Mouse (Mus musculus): ENCODE results near the gene Grap. TPM values are rescaled to one million over a fixed set of nuclear protein-coding genes. Genes with fewer than 3 reads are reported as not detected.
A peak's percentile ranks its signal among the peaks of the same experiment; 100 is the strongest.

The Grap gene
- total RNA-seq, 2 experiments from 2014 or later: 1.4 to 9.2 TPM

DNA sequence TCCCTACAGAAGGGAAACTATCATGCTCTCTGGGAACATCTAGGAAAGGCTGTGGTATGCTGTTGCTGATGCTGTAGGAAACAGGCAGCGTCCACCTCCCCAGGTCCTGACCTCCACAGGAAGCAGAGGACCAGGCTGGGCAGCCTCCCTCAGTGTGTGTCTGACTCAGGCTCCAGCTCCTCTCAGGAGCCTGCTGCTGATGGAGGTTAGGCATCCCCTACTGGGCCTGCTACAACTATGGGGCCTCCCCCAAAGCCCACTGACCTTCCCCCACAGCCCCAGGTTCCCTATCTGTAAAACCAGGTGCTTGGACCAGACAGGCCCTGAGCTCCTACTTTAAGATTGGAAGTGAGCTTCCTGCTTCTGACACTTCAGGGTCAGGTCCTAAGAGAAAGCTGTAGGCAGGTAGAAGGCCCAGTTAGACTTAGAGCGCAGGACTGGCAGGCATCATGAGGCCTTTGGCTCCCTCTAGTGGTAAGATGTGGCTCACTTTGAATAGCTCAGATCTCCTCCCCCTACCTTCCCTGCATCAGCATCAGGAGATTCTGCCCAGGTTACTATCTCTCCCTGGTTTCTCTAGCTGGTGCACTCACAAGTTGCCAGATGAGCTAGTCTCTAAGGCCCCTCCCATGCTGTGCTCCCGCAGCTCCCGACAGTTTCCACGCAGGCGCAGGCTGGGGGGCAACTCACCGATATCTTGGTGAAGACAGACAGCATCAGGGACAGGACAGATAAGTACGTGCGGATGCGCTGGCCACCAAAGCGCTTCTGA is 61.5 kb downstream of the Grap start:
- peak; percentile 76 for ATAC-seq (replicated peaks; ENCODE audit: low FRiP score, poor library complexity, severe bottlenecking)

DNA sequence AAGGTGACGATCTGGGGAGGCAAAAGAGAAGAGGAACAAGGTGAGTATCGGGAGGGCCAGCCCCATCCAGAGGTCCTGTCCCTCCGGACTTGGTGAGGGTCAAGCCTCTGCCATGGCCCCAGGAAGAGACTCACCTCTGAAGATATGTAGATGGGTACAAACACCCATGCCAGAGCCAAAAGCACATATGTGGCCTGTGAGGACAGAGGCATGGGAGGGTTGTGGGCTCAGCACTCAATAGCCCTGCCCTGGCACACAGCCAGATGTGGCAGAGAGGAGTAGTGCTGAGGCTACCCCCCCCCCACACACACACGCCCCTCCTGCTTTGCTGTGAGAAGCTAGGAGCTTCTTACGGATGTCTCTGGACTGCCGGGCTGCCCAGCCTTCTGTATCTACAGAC is 62.1 kb downstream of the Grap start:
- ATAC-seq (replicated peaks; ENCODE audit: low FRiP score, poor library complexity, severe bottlenecking): no peak

DNA sequence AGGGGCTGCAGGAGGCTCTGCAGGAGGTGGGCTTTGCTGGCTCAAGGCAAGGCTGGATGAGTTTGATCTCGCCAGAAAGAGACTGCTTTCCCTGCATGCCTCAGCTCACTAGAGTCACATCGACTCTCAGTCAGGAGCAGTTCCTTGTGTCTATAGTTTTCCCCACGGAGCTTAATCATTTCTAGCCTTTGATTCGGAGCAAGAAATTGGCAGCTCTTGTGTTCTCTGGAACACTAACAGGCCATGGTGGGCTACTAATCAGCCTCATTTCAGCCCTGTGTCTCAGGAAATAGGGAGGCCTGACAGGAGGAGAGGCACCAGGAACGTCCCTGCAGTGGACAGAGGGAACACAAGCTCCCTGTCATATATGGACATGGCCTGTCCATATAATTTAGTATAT is 64.9 kb downstream of the Grap start:
- no peak for ATAC-seq (replicated peaks; ENCODE audit: low FRiP score, poor library complexity, severe bottlenecking)

DNA sequence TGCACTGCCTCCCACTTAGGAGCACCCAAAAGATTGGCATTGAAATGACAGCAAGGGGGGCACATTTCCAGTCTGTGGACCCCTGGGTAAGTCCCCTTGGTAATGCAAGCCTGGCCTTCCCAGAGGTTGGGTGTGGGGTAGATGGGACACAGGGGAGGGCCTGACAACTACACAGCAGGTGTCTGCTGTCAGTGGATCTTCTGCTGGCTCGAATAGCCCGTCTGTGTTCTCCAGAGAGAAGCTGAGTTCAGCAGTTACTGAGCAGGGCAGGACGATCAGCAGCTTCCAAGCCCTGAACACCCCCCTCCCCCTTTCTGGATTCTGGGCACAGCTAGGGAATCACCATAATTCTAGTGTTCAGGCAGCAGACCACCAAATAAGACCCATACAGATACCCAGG is 66.3 kb downstream of the Grap start:
- no peak for ATAC-seq (replicated peaks; ENCODE audit: low FRiP score, poor library complexity, severe bottlenecking)

DNA sequence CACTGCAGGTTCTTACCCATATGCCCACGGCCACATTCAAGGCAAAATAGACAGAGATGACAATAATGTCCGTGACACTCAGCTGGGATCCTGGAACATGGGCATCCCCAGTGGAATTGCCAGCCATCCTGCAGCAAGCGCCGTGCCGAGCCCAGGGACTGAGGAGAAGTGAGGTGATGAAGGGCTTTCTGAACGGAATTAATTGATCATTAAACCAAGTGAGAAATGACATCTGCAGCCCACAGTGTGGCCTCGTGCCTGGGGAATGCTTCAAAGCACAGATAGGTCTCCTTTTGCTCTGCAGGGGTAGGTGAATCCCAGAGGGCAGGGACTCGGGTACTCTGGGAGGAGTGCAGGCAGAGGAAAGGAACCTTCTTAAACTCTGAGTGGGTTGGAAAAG is 66.8 kb downstream of the Grap start:
- ATAC-seq (replicated peaks; ENCODE audit: low FRiP score, poor library complexity, severe bottlenecking): no peak

DNA sequence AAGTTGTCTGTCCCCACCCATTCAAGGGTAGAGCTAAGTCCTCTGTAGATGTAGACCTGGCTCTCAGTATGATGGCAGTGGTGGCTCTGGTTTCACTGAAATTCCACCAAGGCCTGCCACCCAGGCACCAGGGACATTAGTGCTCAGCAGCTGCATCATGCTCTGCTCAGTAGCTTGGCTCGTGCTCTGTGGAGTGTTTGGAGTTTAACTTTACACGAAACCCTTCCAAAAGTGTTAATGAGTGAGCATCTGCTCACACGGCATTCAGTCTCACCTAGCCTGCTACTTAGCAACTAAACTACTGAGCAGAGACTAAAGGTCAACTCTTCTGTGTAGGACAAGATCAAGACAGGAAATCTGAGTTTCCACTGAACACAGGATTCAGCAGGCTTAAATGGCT is 67.6 kb downstream of the Grap start, which contains the start of gene Slc5a10:
Gene Slc5a10 (minus strand): TSS at position 191 of the 400 bp plus-strand sequence.
- ATAC-seq (replicated peaks; ENCODE audit: low FRiP score, poor library complexity, severe bottlenecking): no peak

DNA sequence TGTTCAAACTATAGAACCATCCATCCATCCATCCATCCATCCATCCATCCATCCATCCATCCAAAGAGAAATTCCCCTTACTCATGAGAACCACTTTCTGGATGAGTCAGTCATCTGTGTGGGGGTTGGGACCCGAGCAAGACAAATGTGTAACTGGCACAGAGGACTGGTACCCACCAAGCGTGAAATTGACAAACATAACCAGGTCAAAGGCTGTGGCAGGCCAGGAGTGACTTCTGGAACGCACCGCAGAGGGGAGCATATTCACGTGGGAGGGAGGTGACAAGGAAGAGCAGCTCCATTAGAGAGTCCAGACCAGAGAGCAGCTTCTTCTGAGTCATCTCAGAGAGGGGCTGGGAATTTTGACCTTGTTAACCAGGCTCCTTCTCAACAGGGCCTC is 69.0 kb downstream of the Grap start:
- no peak for ATAC-seq (replicated peaks; ENCODE audit: low FRiP score, poor library complexity, severe bottlenecking)

Other genes with a start within 250 kb of the Grap start
- gene Rnf112, start 199.1 kb upstream of the Grap start, total RNA-seq (2015; ENCODE audit: low replicate concordance): not detected in 2 replicates
- gene Rnf112, start 199.1 kb upstream of the Grap start, total RNA-seq (2017; ENCODE audit: low replicate concordance): not detected in 2 replicates
- gene Mfap4, start 167.8 kb upstream of the Grap start, total RNA-seq (2015; ENCODE audit: low replicate concordance): not detected in 2 replicates
- not detected in 2 replicates for gene Mfap4, start 167.8 kb upstream of the Grap start, total RNA-seq (2017; ENCODE audit: low replicate concordance)
- 2.1 and 2.5 TPM in 2 replicates for gene Mapk7, start 158.9 kb upstream of the Grap start, total RNA-seq (2015; ENCODE audit: low replicate concordance)
- gene Mapk7, start 158.9 kb upstream of the Grap start, total RNA-seq (2017; ENCODE audit: low replicate concordance): 1.3 and 2.0 TPM in 2 replicates
- gene B9d1, start 148.1 kb upstream of the Grap start, total RNA-seq (2015; ENCODE audit: low replicate concordance): not detected in 2 replicates
- not detected in 2 replicates for gene B9d1, start 148.1 kb upstream of the Grap start, total RNA-seq (2017; ENCODE audit: low replicate concordance)
- not detected in 2 replicates for gene Epn2, start 73.6 kb upstream of the Grap start, total RNA-seq (2015; ENCODE audit: low replicate concordance)
- gene Epn2, start 73.6 kb upstream of the Grap start, total RNA-seq (2017; ENCODE audit: low replicate concordance): not detected in 2 replicates
- gene Fam83g, start 30.8 kb downstream of the Grap start, total RNA-seq (2015; ENCODE audit: low replicate concordance): not detected in 2 replicates
- gene Fam83g, start 30.8 kb downstream of the Grap start, total RNA-seq (2017; ENCODE audit: low replicate concordance): 0.64 TPM in 1 of 2 replicates, not detected in the other
- gene Slc5a10, start 67.6 kb downstream of the Grap start, total RNA-seq (2015; ENCODE audit: low replicate concordance): not detected in 2 replicates
- 0.13 TPM in 1 of 2 replicates, not detected in the other for gene Slc5a10, start 67.6 kb downstream of the Grap start, total RNA-seq (2017; ENCODE audit: low replicate concordance)
- gene Prpsap2, start 108.8 kb downstream of the Grap start, total RNA-seq (2015; ENCODE audit: low replicate concordance): 10.8 and 10.9 TPM in 2 replicates
- gene Prpsap2, start 108.8 kb downstream of the Grap start, total RNA-seq (2017; ENCODE audit: low replicate concordance): 5.7 and 14.6 TPM in 2 replicates
- gene Ulk2, start 201.8 kb downstream of the Grap start, total RNA-seq (2015; ENCODE audit: low replicate concordance): 5.4 and 10.5 TPM in 2 replicates
- 8.2 and 9.2 TPM in 2 replicates for gene Ulk2, start 201.8 kb downstream of the Grap start, total RNA-seq (2017; ENCODE audit: low replicate concordance)